Mouse (Mus musculus) testis, postnatal 10 days (tissue): ENCODE measurements around the gene Gm20918.
"Not testable (repeated sequence)": the region's sequence is repeated elsewhere in the genome, so short reads cannot be mapped to it uniquely, and the experiment has no call there.

Experiments used
- DNase-seq: peaks from one replicate; pipeline ENCODE4 v3.0.0; 2021; ENCODE audit warnings: low spot score

Gene Gm20918

GRCm38 (mm10) chrY:5043637-5044036, at the start of gene Gm20918:
Gm20918 (plus strand) TSS chrY:5043937.
- not testable (repeated sequence) for DNase-seq
